26 mouse cellular contexts compared by ENCODE assay signal in the genomic region with DNA sequence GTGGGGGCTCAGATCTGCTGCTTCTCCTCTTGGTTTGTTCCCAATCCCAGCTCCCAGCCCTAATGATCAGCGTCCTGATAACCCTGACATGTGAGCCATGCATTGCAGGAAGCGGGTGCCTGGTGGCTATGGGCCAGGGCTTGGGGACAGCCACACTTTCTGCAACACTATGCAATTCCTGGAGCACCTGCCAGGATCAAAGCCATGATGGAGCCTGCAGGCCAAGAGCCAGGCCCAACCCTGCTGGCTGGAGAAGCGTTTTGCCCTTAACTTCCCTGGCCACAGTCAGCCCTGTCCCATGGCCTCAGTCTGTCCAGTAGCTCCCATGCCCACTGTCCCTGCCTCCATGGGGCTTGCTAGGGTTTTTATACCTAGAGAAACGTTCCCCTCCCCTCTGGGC. TPM values are rescaled to one million over a fixed set of nuclear protein-coding genes. Genes with fewer than 3 reads are reported as not detected.
"Had no signal": no experiment of that assay in that cellular context is flagged by ENCODE, and none has a peak within 500 bp of the region (broad histone marks: within the 10 kb centered on the region; RNA-seq: fewer than 3 reads in every experiment).

No protein-coding gene starts in this region.

- H3K36me3 ChIP-seq: lung, embryonic 15.5 days; stomach, embryonic 15.5 days had no signal

- H3K27ac ChIP-seq: layer of hippocampus, adult 2 months; left cerebral cortex, adult 2 months; liver, embryonic 14.5 days; lung, embryonic 15.5 days; midbrain, embryonic 10.5 days; midbrain, embryonic 13.5 days; neural tube, embryonic 13.5 days; stomach, embryonic 15.5 days had no signal

- H3K9ac ChIP-seq: liver, embryonic 14.5 days; lung, embryonic 15.5 days; midbrain, embryonic 13.5 days; neural tube, embryonic 13.5 days; stomach, embryonic 15.5 days had no signal

- DNase-seq: kidney, adult 9 months; kidney, postnatal 14 days; kidney, postnatal 4 days; layer of hippocampus, postnatal 36 days; lung, adult 18-20 months; lung, postnatal 10 days; lung, postnatal 36 days; retina, postnatal 1 day; right cerebral cortex, postnatal 25 days; spleen, adult 18-20 months; thymus, adult 18-20 months; thymus, postnatal 36 days had no signal

- ATAC-seq: midbrain, embryonic 13.5 days; midbrain, embryonic 16.5 days had no signal

- H3K9me3 ChIP-seq: lung, embryonic 15.5 days; megakaryocyte, embryonic 14.5 days; midbrain, embryonic 10.5 days; midbrain, embryonic 13.5 days; neural tube, embryonic 13.5 days; stomach, embryonic 15.5 days had no signal

- H3K4me2 ChIP-seq: liver, embryonic 11.5 days; lung, embryonic 15.5 days; midbrain, embryonic 13.5 days; neural tube, embryonic 13.5 days; stomach, embryonic 15.5 days had no signal

- H3K4me3 ChIP-seq: layer of hippocampus, adult 2 months; left cerebral cortex, adult 2 months; lung, embryonic 15.5 days; megakaryocyte, embryonic 14.5 days; midbrain, embryonic 10.5 days; midbrain, embryonic 13.5 days; myocyte; neural tube, embryonic 13.5 days; stomach, embryonic 15.5 days had no signal

- H3K27me3 ChIP-seq: lung, embryonic 15.5 days; midbrain, embryonic 13.5 days; neural tube, embryonic 13.5 days; stomach, embryonic 15.5 days had no signal

RNA-seq across cellular contexts. Expression of a gene that starts 33.4 kb away (rescaled TPM):
- total RNA-seq: monocyte, adult 5-6 weeks; neutrophil, adult 5-6 weeks had no signal
